Mouse (Mus musculus) midbrain, embryonic 16.5 days (tissue): Measurements from ENCODE around the gene Pde5a. TPM values are rescaled to one million over a fixed set of nuclear protein-coding genes. Genes with fewer than 3 reads are reported as not detected.
A peak's percentile ranks its signal among the peaks of the same experiment; 100 is the strongest.

Experiments
- ATAC-seq: fragments of 200-750 bp; cut with Nextera tagmentation; 2 replicates; pipeline ENCODE4 v1.8.0; 2017; ENCODE audit warnings: moderate TSS enrichment
- H3K27ac ChIP-seq: fragments of 300-500 bp; sonication (generic); 2 replicates; pipeline ENCODE4 v1.5.1; 2014; ENCODE audit warnings: mild to moderate bottlenecking, low read length, mixed read lengths
- H3K27me3 ChIP-seq: fragments of 300-500 bp; sonication (generic); 2 replicates; pipeline ENCODE4 v1.6.1; 2014; ENCODE audit warnings: low read depth, low read length, mixed read lengths; ENCODE audit not compliant: control insufficient read depth, insufficient read depth
- H3K36me3 ChIP-seq: fragments of 300-500 bp; sonication (generic); 2 replicates; pipeline ENCODE4 v1.6.1; 2014; ENCODE audit warnings: mild to moderate bottlenecking, low read length, moderate library complexity, mixed read lengths; ENCODE audit not compliant: control insufficient read depth, insufficient read depth
- H3K4me1 ChIP-seq: fragments of 300-500 bp; sonication (generic); 2 replicates; pipeline ENCODE4 v1.6.1; 2014; ENCODE audit warnings: mild to moderate bottlenecking, low read length, mixed read lengths; ENCODE audit not compliant: control insufficient read depth, insufficient read depth
- H3K4me2 ChIP-seq: fragments of 300-500 bp; sonication (generic); 2 replicates; pipeline ENCODE4 v1.6.1; 2014; ENCODE audit warnings: mild to moderate bottlenecking, low read length, mixed read lengths
- H3K4me3 ChIP-seq: fragments of 300-500 bp; sonication (generic); 2 replicates; pipeline ENCODE4 v1.5.1; 2014; ENCODE audit warnings: low read depth, mild to moderate bottlenecking, low read length, moderate library complexity, mixed read lengths
- H3K9ac ChIP-seq: fragments of 300-500 bp; sonication (generic); 2 replicates; pipeline ENCODE4 v1.6.1; 2014; ENCODE audit warnings: low read depth, low read length, mixed read lengths
- H3K9me3 ChIP-seq: fragments of 300-500 bp; sonication (generic); replicated peaks from 2 replicates; pipeline ENCODE4 v1.6.1; 2014; ENCODE audit warnings: mild to moderate bottlenecking, low read length, mixed read lengths; ENCODE audit not compliant: control insufficient read depth, poor library complexity, severe bottlenecking
- WGBS: fragments of 180-500 bp; shearing (Covaris S2); extraction: QIAGEN DNeasy Blood & Tissue Kit; methylation state at CpG from one replicate; pipeline ENCODE4 v1.1.7; 2014; 5-methylcytosine and 5-hydroxymethylcytosine counted together
- polyA plus RNA-seq: library from polyadenylated mRNA; unstranded; fragments of >200 nt; fragmentation: Nextera tagmentation; extraction: Ambion mirVana; gene quantifications from 2 replicates; pipeline ENCODE4 v1.2.1, GENCODE M21; 2015

Gene Pde5a
- polyA plus RNA-seq = 1.6 and 1.7 TPM in 2 replicates

DNA sequence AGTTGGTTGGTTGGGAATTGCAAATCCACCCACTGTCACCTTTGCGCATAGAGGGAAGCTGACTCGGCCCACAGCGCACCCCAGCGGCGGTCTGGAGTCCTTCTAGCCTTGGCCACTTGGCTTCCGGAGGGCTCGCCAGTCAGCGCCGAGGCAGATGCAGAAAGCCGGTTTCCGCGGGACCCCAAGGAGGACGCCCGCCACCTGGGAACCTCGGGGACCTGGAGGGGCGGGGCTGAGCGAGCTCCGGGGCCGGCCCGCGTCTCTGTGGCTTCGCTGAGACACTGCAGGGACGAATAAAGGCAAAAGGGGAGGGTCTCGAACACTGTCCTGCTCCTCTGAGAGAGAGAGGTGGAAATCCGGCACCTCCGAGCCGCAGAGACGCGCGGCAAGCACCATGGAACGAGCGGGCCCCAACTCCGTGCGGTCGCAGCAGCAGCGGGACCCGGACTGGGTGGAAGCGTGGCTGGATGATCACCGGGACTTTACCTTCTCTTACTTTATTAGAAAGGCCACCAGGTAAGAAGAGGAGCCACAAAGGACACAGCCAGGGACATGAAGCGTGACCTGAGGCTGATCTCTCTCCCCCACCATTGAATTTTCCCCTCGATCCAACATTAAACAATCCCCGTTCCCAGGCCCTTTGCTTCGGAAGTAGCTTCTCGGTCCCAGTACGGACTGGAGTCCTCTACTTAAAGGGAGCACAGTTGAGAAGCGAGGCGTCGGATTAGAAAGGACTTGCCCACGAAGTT, at the start of gene Pde5a:
Gene Pde5a, plus strand, starts transcription at position 96 of the 749 bp plus-strand sequence.
- peak within 1 kb of the TSS; percentile 77 for H3K27ac ChIP-seq
- WGBS = under 1% methylated on average over 49 of the region's 49 CpGs
- peak within 1 kb of the TSS; percentile 83 for H3K4me3 ChIP-seq
- H3K4me2 ChIP-seq = peak within 1 kb of the TSS; percentile 84
- no peaks in the 10 kb centered on the region for H3K27me3 ChIP-seq
- peak within 1 kb of the TSS; percentile 85 for H3K9ac ChIP-seq
- ATAC-seq = peak; percentile 62
- peaks cover 16% of the 10 kb centered on the region for H3K4me1 ChIP-seq
- H3K36me3 ChIP-seq = no peaks in the 10 kb centered on the region
- H3K9me3 ChIP-seq = no peaks in the 10 kb centered on the region

DNA sequence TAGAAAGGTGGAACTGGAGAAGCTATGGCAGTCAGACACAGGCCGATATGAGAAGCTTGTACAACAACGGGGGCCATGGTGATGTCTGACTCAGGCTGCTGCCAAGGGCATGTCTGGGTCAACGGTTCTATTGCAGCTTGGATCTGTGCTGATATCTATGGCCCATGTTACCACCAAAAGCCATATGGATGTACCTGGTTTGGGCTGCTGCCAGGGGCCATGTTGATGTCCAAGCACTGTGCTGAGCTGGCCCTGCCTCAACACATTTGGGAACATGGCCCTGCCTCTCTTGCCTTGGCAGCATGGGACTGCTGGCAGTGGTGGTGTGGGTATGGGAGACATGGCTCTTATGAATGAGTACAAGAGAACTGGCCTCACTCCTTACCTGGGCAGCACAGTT, 47.9 kb upstream of the Pde5a start:
- H3K36me3 ChIP-seq = no peaks in the 10 kb centered on the region
- WGBS = 89% methylated on average over 3 of the region's 3 CpGs
- no peaks in the 10 kb centered on the region for H3K4me1 ChIP-seq
- H3K9me3 ChIP-seq = no peaks in the 10 kb centered on the region
- H3K4me3 ChIP-seq = no peak overlapping the region
- H3K4me2 ChIP-seq = no peak overlapping the region
- ATAC-seq = no peak
- no peaks in the 10 kb centered on the region for H3K27me3 ChIP-seq
- no peak overlapping the region for H3K9ac ChIP-seq
- H3K27ac ChIP-seq = no peak overlapping the region

GRCm38 (mm10) chr3:122682352-122682751, 46.4 kb upstream of the Pde5a start:
- Histone ChIP-seq H3K36me3 (no peaks in the 10 kb centered on the region), H3K4me2 (no peak overlapping the region), H3K27me3 (no peaks in the 10 kb centered on the region), H3K27ac (no peak overlapping the region), H3K9me3 (no peaks in the 10 kb centered on the region), H3K4me3 (no peak overlapping the region), H3K4me1 (no peaks in the 10 kb centered on the region), H3K9ac (no peak overlapping the region)
- 89% methylated on average over 4 of the region's 4 CpGs for WGBS
- ATAC-seq = no peak

GRCm38 (mm10) chr3:122684832-122685231, 43.9 kb upstream of the Pde5a start:
- no peak for ATAC-seq
- Histone ChIP-seq H3K4me1 (no peaks in the 10 kb centered on the region), H3K9ac (no peak overlapping the region), H3K27ac (no peak overlapping the region), H3K4me2 (no peak overlapping the region), H3K36me3 (no peaks in the 10 kb centered on the region), H3K27me3 (no peaks in the 10 kb centered on the region), H3K4me3 (no peak overlapping the region), H3K9me3 (no peaks in the 10 kb centered on the region)
- WGBS = 90% methylated on average over 7 of the region's 7 CpGs

- Histone ChIP-seq H3K4me2 (no peak overlapping the region), H3K9ac (no peak overlapping the region), H3K4me1 (no peaks in the 10 kb centered on the region), H3K9me3 (no peaks in the 10 kb centered on the region), H3K27ac (no peak overlapping the region), H3K4me3 (no peak overlapping the region), H3K36me3 (no peaks in the 10 kb centered on the region), H3K27me3 (no peaks in the 10 kb centered on the region)
- WGBS = 91% methylated on average over 3 of the region's 3 CpGs
- no peak for ATAC-seq
Measured at GRCm38 (mm10) chr3:122693039-122693438, 35.7 kb upstream of the Pde5a start.

- Histone ChIP-seq H3K36me3 (no peaks in the 10 kb centered on the region), H3K4me1 (no peaks in the 10 kb centered on the region), H3K27me3 (no peaks in the 10 kb centered on the region), H3K9me3 (no peaks in the 10 kb centered on the region), H3K9ac (no peak overlapping the region), H3K4me2 (no peak overlapping the region), H3K27ac (no peak overlapping the region), H3K4me3 (no peak overlapping the region)
- no peak for ATAC-seq
- 65% methylated on average over 3 of the region's 3 CpGs for WGBS
Measured at GRCm38 (mm10) chr3:122695870-122696269, 32.9 kb upstream of the Pde5a start.

DNA sequence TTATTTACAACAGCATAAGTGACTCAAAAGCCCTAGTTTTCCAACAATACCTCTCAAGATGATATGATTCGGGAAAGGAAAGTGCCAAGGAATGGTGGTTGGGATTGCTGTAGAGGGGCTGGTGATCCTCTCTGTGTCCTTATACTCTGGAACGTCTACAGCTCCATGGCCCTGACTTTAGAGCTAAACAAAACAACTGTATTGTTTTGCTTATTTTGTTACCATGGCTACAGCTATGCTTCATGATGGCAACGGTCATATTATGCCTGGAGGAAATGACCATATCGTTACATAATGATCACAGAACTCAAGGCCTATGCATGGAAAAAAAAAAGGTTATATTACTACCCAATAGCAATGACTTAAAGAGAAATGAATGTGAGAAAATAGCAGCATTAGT, 32.1 kb upstream of the Pde5a start:
- Histone ChIP-seq H3K4me2 (no peak overlapping the region), H3K27ac (no peak overlapping the region), H3K4me1 (no peaks in the 10 kb centered on the region), H3K9me3 (no peaks in the 10 kb centered on the region), H3K27me3 (no peaks in the 10 kb centered on the region), H3K36me3 (no peaks in the 10 kb centered on the region), H3K9ac (no peak overlapping the region), H3K4me3 (no peak overlapping the region)
- WGBS = 73% methylated on average over 4 of the region's 4 CpGs
- ATAC-seq = no peak

DNA sequence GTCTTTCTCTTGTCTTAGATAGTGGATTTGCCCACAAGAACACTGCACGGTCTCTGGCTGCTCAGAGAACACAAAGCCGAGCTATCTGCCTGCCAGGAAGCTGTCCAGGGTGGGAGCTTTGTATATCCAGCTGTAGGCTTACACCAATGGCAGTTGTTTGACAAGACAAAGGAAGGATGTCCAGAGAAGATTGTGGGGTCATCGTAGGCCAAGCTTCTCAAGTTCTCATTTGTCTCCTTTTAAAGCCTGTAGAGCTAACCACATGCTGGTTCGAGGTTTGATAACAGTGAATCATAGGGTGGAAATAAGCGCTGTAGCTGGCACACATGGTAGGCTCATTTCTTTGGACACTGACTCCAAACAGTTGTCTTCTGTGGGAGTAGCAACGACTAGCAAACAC, 24.5 kb upstream of the Pde5a start:
- Histone ChIP-seq H3K4me1 (no peaks in the 10 kb centered on the region), H3K27ac (no peak overlapping the region), H3K36me3 (no peaks in the 10 kb centered on the region), H3K9ac (no peak overlapping the region), H3K4me3 (no peak overlapping the region), H3K27me3 (no peaks in the 10 kb centered on the region), H3K4me2 (no peak overlapping the region), H3K9me3 (no peaks in the 10 kb centered on the region)
- 7% methylated on average over 6 of the region's 6 CpGs for WGBS
- no peak for ATAC-seq

DNA sequence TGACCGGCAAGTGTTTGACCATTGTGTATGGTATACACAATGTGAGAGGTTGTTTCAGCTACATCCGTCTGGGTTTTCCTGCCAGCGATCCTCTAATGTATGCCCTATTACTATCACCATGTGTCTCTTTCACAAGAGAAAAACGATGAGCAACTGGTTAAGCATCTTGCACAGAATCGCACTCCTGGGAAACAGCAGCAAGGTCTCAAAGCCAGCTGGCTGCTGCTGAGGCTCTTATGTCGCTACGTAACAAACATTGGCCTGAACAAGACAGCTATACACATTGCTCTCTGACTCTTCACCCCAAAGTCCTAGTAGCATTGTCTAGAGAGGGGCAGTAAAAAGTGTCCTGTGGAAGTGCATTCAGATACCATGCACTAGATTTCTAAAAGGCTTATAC, 23.5 kb upstream of the Pde5a start:
- WGBS = 82% methylated on average over 7 of the region's 7 CpGs
- Histone ChIP-seq H3K27ac (no peak overlapping the region), H3K4me2 (no peak overlapping the region), H3K36me3 (no peaks in the 10 kb centered on the region), H3K9ac (no peak overlapping the region), H3K27me3 (no peaks in the 10 kb centered on the region), H3K4me3 (no peak overlapping the region), H3K9me3 (no peaks in the 10 kb centered on the region), H3K4me1 (no peaks in the 10 kb centered on the region)
- no peak for ATAC-seq
